Mouse (Mus musculus) spleen, adult 2 months (tissue): ENCODE measurements around the gene Ndufs8.

Experiments
- CTCF ChIP-seq: fragments of 200-500 bp; IDR thresholded peaks from 2 replicates; pipeline ENCODE4 v1.5.1; 2011; ENCODE audit warnings: mild to moderate bottlenecking, inconsistent platforms; ENCODE audit not compliant: insufficient read depth, insufficient read length, insufficient replicate concordance; ENCODE audit errors: extremely low read depth
- POLR2A ChIP-seq: fragments of 200-500 bp; IDR thresholded peaks from 2 replicates; pipeline ENCODE4 v1.6.1; 2011; ENCODE audit warnings: low read depth, low read length, inconsistent platforms

- TF ChIP-seq POLR2A (no peak), CTCF (no peak)
Measured at GRCm38 (mm10) chr19:3894294-3894693, 18.3 kb downstream of the Ndufs8 start.
